Mouse (Mus musculus) c-Kit-negative CD71-positive TER-119-positive erythroid progenitor cells, embryonic 14.5 days (primary cell): Measurements from ENCODE around the gene Wdr48.

Experiments used
- DNase-seq: peaks from one replicate; pipeline ENCODE4 v3.0.0-alpha.2; 2013; ENCODE audit warnings: low read depth, low spot score

The Wdr48 gene

DNA sequence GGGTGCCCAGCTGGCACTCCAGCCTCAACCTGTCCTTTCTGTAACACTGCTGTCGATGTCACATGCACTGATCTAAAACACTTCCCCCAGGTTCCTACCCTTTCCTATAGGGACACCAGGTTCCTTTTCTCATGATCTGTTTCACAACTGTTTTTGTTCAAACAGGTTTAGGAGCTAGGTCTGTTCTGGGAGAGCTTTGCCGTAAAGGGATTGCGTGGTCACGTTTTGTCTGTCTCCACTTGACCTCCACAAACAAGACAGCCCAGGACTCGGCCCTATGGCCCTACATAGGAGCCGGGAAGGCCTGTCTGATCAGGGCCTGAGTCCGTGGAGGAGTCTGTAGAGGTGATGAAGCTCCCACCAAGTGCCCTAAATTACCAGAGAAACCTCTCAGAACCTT, 75.1 kb downstream of the Wdr48 start:
- no peak for DNase-seq

DNA sequence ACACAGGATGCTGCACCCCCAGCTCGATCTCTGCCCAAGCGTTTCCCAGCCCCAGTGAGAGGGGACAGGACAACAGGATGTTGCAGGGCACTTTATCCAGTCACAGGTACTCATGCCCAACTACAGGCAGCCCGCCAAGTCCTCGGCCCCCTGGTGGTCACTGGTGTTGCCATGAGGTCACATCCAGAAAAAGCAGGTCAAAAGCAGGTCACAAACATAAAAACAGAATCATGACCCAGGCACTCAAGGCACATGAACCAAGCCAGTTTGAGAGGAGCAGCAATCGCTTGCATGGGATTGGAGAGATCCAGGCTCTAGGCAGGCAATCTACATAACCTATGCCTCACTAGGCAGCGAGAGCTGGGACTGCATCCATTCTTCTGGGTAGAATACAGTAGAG, 75.5 kb downstream of the Wdr48 start:
- no peak for DNase-seq

- DNase-seq: no peak
Observed at GRCm38 (mm10) chr9:119970763-119971656, 76.3 kb downstream of the Wdr48 start.

GRCm38 (mm10) chr9:119972166-119972565, 77.5 kb downstream of the Wdr48 start:
- no peak for DNase-seq

- DNase-seq: no peak
Observed at GRCm38 (mm10) chr9:119972582-119972981, 77.9 kb downstream of the Wdr48 start.

DNA sequence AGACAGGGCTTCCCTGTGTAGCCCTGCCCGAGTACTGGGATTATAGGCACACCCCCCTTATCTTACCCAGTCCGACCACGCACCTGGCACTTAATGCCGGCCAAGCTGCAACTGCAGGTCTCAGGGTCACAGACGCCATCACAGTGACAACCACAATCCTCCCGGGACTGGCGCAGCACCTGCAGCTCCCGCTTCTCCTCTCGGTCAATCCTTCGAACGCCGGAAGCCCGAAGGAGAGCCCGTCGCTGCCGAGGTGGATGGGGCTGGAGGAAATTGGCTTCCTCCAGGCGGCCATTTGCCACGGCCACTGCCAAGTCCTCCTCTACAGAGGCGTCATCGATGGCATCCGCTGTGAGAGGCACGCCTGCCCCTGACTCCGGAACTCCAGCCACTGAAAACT, 78.6 kb downstream of the Wdr48 start:
- DNase-seq: no peak

GRCm38 (mm10) chr9:119973869-119974520, 79.3 kb downstream of the Wdr48 start:
- DNase-seq: no peak

DNA sequence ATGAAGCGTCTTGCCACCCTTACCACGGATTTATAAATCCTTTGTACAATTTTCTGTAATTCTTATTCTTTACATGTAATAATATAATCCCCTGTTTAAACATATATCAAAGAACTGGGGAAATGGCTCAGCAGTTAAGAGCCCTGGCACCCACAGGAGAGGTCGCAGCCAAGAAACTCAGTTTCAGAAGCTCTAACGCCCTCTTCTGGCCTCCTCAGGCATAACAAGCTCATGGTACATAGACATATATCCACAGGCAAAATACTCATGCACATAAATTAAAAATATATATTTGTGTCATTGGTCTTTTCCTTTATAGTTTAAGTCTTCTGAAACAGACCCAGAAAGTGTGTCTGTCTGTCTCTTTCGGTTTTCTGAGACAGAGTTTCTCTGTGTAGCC, 79.9 kb downstream of the Wdr48 start:
- no peak for DNase-seq

DNA sequence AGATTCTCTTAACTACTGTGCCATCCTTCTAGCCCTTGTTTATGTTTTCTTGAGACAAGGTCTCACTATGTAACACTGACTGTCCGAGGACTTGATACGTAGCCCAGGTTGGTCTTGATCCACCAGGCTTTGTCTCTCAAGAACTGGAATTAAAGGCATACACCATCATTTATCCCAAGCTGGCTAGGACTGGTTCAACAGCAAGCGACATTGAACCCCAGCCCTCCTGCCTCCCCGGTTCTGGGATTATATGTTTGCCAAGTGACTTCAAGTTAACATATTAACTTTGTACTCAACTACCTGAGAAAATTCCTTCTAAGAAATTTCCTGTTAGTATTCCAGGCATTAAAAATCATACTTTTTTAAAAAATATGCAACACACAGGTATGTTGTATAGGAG, 80.6 kb downstream of the Wdr48 start:
- DNase-seq: no peak
